Mouse (Mus musculus) gastrocnemius, postnatal 14 days (tissue): ENCODE results near the gene Ccdc92b. TPM values are rescaled to one million over a fixed set of nuclear protein-coding genes. Genes with fewer than 3 reads are reported as not detected.

Source experiments
- DNase-seq: peaks from one replicate; pipeline ENCODE4 v3.0.0; 2021; ENCODE audit warnings: mixed read lengths
- intact Hi-C: fragments of 180-260 bp; cut with DNase I; formaldehyde crosslinking; loops from one replicate; pipeline ENCODE4 v1.15.1; 2025; ENCODE audit warnings: low total_unique reads
- total RNA-seq, 2 experiments: library from RNA; stranded (reverse); gene quantifications; 2 replicates each; pipeline ENCODE4 v1.2.3; 2021

Ccdc92b gene
- total RNA-seq, 2 experiments from 2014 or later, result 0.09 to 0.12 TPM

GRCm38 (mm10) chr11:74649095-74649646, 29.8 kb downstream of the Ccdc92b start, which contains the start of gene Cluh:
TSS of gene Cluh (plus strand) at chr11:74649495.
- peak; percentile 99 for DNase-seq
- intact Hi-C loops, result no loop called here

GRCm38 (mm10) chr11:74649647-74650551, 30.5 kb downstream of the Ccdc92b start:
- DNase-seq, result peak; percentile 28
- intact Hi-C loops, result no loop called here

DNA sequence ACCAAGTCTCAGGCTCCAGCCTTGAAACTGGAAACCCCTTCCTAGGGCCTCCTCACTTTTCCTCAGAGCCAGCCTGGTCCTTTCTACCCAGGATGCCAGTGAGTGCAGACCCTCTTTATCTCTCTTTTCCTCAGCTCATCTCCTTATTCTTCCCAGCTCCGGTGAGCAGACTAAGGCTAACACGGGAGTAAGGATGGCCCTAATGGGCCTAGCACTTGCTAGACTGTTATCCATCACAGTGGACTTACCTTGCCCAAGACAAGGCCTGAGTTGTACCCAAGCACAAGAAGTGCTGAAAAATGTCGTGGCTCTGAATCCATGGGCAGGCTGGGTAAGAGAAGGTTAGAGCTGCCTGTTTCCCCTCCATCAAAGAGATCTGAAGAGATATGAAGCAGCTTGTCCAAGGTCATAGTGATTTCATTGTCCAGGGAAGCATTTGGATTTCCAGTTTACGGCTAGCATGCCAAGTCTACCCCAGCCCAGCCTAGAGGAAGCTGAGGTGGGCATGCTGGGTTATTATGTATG, 31.2 kb downstream of the Ccdc92b start:
- intact Hi-C loops, result no loop called here
- no peak for DNase-seq

- intact Hi-C loops, result no loop called here
These were observed 33.4 kb downstream of the Ccdc92b start for GRCm38 (mm10) chr11:74652791-74653191.

DNA sequence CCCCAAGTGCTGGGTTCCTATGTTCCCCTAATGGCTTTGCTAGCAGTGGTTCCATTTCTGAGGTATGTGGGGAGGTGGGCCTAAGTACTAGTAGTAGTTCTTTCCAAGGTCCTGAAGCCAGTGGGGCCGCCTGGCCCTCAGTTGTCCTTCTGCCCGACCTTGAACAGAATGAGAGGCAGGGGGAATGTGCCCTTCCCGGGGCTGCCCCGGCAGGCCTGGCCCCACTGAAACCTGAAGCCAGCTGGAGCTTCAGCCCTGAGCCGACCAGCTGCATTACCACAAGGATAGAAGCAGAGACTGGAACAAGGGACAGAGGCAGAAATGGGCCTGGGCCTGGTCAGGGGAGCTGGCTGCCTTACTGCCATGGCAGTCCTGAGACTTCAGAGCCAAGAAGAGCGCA, 34.0 kb downstream of the Ccdc92b start:
- intact Hi-C loops, result no loop called here
- DNase-seq, result peak; percentile 46

More at GRCm38 (mm10) chr11:74652791-74653191, 33.4 kb downstream of the Ccdc92b start:
- peak; percentile 27 for DNase-seq

GRCm38 (mm10) chr11:74655941-74656340, 36.5 kb downstream of the Ccdc92b start:
- no peak for DNase-seq
- intact Hi-C loops, result no loop called here

DNA sequence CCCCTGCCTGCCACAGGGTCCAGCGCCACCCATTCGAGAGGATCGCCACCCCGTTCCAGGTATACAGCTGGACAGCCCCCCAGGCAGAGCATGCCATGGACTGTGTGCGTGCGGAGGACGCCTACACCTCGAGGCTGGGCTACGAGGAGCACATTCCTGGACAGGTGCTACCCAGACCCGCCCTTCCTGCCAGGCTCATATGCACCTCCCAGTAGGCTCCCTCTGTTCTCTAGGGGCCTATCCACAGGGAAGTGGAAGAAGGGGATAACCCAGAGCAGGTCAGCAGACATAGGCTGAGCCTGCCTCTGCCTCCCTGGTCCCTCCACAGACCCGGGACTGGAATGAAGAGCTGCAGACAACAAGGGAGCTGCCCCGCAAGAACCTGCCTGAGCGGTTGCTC, 40.9 kb downstream of the Ccdc92b start:
- no peak for DNase-seq
- intact Hi-C loops, result no loop called here

DNA sequence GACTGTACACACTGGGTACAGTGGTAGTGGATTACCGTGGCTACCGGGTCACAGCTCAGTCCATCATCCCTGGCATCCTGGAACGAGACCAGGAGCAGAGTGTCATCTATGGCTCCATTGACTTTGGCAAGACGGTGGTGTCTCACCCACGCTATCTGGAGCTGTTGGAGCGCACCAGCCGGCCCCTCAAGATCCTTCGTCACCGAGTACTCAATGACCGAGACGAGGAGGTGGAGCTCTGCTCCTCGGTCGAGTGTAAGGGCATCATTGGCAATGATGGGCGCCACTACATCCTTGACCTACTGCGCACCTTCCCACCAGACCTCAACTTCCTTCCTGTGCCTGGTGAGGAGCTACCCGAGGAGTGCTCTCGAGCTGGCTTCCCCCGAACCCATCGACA, 42.2 kb downstream of the Ccdc92b start:
- intact Hi-C loops, result no loop called here
- no peak for DNase-seq

DNA sequence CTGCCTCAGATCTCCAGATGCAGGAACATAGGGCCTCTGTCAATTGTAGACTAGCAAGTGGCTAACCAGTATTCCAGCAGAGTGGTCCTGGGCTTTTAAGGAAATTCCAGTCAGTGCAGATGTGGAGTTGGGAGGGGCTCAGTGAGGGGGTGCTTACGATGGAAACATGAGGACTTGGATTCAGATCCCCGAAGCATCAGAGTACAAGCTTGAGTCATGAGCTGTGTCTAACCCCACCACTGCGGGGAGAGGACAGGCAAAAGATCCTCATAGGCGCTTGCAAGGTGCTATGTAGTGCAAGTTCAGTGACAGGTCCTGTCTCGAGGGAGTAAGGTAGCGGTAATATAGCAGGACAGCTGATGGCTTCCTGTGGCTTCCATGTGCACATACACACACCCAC, 42.8 kb downstream of the Ccdc92b start:
- intact Hi-C loops, result no loop called here
- no peak for DNase-seq

- DNase-seq, result no peak
- intact Hi-C loops, result no loop called here
These were observed 44.9 kb downstream of the Ccdc92b start for GRCm38 (mm10) chr11:74664279-74664678.

DNA sequence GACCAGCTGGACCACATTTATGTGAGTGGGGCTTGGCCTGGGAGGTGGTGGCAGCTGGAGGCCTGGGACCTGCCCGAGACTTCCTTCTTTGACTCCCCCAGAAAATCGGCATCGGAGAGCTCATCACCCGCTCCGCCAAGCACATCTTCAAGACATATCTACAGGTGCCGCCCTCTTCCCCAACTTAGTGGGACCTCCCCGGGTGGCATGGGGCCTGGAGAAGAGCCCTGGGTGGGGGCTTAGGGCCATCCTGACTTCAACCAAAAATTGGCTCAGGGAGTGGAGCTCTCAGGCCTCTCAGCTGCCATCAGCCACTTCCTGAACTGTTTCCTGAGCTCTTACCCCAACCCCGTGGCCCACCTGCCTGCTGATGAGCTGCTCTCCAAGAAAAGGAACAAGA, 45.5 kb downstream of the Ccdc92b start:
- intact Hi-C loops, result no loop called here
- DNase-seq, result no peak

DNA sequence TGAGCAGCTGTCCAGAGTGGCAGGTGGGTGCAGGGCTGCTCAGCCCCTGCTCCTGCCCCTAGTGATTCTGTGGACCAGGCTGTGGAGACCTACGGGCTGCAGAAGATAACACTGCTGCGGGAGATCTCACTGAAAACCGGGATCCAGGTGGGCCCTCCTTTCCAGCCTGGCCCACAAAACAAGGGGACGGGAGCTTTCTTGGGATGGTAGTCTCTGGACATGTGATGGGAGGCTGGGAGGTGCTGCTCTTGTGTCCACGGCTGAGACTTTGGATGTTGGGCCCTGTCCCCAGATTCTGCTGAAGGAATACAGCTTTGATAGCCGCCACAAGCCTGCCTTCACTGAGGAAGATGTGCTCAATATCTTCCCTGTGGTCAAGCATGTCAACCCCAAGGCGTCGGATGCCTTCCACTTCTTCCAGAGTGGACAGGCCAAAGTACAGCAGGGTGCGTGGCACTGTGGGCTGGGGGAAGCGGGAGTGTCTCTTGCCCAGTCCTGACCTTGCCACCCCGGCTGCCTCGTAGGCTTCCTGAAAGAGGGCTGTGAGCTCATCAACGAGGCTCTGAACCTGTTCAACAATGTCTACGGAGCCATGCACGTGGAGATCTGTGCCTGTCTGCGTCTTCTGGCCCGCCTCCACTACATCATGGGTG, 46.4 kb downstream of the Ccdc92b start:
- intact Hi-C loops, result no loop called here
- DNase-seq, result no peak

DNA sequence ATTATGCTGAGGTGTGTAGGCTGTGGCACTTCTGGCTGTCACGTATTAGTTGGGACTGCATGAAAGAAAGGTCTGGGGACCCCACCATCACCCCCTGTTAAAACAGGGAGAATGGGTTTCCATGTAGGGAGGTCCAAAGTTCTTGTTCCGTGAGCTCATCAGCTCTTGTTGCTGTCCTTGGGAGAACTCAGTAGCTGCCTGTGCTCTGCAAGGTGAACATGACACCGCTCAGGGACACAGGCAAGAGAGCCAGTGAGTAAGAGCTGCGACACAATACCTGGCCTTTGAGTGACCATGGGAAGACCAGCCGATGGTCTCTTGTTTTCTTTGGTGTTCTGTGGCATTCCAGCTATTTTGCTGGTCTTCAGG, 46.9 kb downstream of the Ccdc92b start:
- intact Hi-C loops, result no loop called here
- DNase-seq, result no peak

GRCm38 (mm10) chr11:74666776-74667581, 47.6 kb downstream of the Ccdc92b start:
- intact Hi-C loops, result no loop called here
- DNase-seq, result no peak

- intact Hi-C loops, result no loop called here
- no peak for DNase-seq
These were observed 48.2 kb downstream of the Ccdc92b start for GRCm38 (mm10) chr11:74667582-74668010.

GRCm38 (mm10) chr11:74668466-74668865, 49.1 kb downstream of the Ccdc92b start:
- DNase-seq, result no peak
- intact Hi-C loops, result no loop called here

DNA sequence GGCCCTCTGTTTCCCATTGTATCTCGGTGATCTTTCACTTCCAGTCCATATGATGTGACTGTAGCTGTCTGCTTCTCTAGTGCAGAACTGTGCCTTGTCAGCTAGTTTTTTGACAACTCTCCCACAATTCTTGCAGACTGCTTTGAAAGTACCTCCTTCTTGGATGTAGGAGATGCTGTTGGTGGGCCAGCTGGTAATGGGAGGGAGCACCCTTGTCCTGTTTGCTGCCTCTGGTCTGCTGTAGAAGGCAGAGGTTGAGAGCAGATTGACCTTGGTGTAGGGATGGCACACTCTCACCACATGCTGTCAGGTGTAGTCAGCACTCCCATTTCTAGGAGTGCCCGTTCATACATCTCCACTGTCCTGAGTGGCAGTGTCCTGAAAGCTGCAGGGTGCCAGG, 49.6 kb downstream of the Ccdc92b start:
- no peak for DNase-seq
- intact Hi-C loops, result no loop called here

- DNase-seq, result no peak
- intact Hi-C loops, result no loop called here
These were observed 50.7 kb downstream of the Ccdc92b start for GRCm38 (mm10) chr11:74670151-74670550.

DNA sequence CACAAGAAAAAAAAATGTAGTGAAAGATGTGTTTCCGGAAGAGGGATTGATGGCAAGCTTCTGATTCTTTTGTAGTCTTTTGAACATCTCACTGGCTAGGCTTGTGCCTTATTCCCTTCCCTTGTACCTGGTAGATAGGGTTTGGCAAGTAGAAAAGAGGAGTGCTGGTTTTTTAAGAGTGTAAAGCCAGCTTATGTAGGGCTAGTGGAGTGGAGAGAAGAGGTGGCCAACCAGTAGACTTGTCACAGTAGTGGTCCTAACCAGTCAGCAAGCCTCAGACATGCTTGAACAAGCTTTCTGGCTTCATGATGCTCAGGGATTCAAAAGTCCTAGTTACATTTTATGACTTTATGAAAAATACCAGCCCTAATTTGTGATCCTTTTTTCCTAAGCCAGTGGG, 51.6 kb downstream of the Ccdc92b start:
- intact Hi-C loops, result no loop called here
- DNase-seq, result no peak

GRCm38 (mm10) chr11:74671839-74672238, 52.4 kb downstream of the Ccdc92b start:
- no peak for DNase-seq
- intact Hi-C loops, result no loop called here
